Mouse (Mus musculus) adrenal gland (tissue): Measurements from ENCODE around the gene Rimbp3.
"Not testable (repeated sequence)": the region's sequence is repeated elsewhere in the genome, so short reads cannot be mapped to it uniquely, and the experiment has no call there.

Experiments
- intact Hi-C: fragments of 180-260 bp; cut with DNase I; formaldehyde crosslinking; loops from one replicate; pipeline ENCODE4 v1.15.1; 2025
- long read RNA-seq, 2 experiments: library from polyadenylated mRNA; unstranded; transcript quantifications; one replicate each; pipeline ENCODE4 v2.0.0; 2020; ENCODE audit warnings: borderline replicate concordance in 1 of 2; ENCODE audit not compliant: insufficient replicate concordance in 1 of 2

The Rimbp3 gene
- long read RNA-seq, experiment 1: 0 reads
- long read RNA-seq, experiment 2: 0 reads

DNA sequence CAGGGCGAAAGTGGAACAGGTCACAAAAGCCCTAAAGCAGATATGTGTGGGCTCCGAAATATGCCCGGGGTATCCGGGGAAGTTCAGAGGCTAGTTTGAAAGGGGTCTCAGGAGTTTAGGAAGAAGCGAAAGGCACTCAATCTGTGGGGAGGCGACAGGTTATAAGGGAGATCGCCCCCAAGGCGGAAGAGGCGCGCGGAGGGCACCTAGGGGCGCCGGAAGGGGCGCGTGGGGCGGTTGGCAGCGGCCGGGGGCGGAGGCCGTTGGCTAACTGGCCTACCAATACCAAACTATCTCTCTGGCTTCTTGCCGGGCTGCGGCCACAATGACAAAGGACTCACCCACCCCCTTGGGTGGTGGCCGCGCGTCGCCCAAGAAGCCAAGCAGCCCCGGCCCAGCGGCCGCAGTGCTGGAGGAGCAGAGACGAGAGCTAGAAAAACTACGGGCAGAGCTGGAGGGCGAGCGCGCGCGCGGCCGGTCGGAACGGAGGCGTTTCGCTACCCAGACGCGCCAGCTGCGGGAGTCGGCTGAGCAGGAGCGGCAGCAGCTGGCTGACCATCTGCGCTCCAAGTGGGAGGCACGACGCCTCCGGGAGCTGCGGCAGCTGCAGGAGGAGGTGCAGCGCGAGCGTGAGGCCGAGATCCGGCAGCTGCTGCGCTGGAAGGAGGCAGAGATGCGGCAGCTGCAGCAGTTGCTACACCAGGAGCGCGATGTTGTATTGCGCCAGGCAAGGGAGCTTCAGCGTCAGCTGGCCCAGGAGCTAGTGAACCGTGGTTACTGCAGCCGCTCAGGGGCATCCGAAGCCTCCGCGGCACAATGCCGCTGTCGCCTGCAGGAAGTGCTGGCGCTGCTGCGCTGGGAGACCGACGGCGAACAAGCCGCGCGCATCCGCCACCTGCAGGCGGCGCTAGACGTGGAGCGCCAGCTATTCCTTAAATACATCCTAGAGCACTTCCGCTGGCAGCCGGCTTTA is at the start of gene Rimbp3:
Gene Rimbp3 (plus strand): TSS at position 215 of the 973 bp plus-strand sequence.
- intact Hi-C loops: loop anchor here (2.0 to 5.0 kb wide), 3 partner anchors 61 to 82 kb away; partner anchors contain the start of gene Ccdc116

DNA sequence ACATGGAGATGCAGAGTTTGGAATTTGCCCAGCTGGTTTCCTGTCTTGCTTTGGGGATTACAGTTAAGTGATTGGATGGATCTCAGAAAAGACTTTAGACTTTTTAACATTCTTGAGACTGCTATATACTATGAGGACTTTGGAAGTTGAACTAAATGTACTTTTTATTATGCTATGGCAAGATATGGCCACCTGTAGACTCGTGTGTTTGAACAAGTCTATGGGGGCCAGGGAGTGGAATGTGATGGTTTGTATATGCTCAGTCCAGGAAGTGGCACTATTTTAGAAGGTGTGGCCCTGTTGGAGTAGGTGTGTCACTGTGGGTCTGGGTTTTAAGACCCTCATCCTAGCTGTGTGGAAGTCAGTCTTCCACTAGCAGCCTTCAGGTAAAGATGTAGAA is 42.9 kb upstream of the Rimbp3 start:
- intact Hi-C loops: not testable (repeated sequence)

DNA sequence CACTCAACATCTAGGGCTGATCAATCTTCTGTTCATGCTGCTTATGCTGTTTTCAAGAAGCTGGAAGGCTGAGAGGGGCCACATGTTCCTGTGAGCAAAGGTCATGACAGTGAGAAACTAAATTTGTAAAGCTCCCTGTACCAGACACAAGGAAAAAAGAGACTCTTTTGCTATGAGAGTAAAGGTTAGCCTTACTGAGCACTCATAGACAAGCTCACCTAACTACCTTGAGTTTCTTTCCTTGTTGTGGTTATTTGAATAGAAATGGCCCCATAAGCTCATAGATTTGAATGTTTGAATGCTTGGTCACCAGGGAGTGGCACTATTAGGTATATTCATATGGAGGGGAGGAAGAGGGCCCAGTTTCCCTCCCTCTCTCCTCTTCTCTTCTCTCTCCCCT is 41.2 kb upstream of the Rimbp3 start:
- intact Hi-C loops: no loop called here

DNA sequence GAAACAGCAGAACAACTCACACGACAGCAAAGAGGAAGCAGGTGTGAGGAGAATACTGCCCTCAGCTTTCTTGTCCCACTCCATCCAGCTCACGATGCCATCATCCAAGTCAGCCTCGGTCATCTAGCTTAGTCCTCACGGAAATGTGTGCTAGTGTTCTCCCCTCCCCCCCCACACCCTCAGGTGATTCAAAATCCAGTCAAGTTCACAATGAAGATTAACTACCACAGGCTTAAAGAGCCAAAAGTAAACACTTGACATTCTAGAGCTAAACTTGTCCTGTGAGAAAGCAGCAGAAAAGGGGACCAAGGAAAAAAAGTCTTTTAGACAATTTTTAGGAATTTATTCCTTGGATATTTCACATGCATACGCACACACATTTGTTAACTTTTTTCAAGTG is 40.4 kb upstream of the Rimbp3 start:
- intact Hi-C loops: no loop called here

DNA sequence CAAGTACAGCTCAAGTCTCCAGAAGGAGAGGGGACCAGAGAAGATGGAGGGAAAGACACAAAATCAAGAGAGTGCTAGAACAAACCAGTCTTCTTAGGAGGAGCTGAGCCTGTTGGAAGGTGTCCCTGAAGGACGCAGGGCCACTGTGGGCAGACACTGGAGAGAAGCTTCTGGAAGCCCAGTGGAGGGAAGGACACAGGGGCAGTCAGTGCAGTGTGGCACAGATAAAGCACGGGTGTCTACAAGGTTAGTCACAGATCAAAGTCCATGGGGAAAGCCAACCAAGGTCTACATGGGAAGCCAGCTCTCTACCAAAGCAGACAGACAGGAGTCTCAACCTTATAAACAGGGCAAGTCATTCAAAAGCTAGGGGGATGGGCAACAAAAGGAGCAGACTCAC is 32.6 kb upstream of the Rimbp3 start:
- intact Hi-C loops: no loop called here

DNA sequence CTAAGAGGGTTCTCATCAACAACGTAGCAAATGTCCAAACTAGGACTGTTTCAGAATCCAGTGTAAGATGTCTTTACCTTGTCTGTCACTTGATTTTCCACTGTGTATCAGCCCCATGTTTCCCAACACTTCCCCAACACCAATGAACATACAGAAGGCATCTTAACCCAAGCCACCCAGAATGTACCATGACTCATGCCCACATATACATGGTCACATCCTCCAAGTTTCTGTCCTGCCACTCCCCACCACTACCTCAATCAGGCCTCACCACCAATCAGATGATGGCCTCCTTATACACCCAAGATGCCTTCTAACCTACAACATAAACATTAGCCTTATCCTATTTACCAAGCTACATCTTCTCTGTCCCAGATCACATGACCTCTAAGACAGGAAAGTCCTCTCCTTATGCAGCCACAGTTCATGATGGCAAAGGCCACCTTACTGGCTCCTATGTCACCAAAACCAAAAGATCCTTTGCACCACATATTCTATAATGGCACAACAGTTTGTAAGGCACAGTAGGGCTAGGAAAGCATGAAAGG is 30.7 kb upstream of the Rimbp3 start:
- intact Hi-C loops: no loop called here

DNA sequence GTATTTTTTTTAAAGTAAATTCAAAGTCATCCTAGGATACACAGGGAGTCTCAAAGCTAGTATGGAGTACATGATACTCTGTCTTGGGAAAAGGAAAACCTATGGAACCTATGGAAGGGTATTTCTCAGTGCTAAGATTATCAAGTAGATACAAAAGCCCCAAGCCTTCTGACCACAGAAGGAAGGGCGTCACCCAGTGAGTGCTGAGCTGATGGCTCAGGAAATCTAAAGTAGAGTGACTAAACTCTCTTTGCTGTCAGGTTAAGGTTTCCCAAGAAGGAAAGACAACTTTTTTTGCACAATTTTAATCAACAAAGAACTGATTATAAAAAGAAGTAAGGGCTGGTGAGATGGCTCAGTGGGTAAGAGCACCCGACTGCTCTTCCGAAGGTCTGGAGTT is 28.7 kb upstream of the Rimbp3 start:
- intact Hi-C loops: no loop called here

DNA sequence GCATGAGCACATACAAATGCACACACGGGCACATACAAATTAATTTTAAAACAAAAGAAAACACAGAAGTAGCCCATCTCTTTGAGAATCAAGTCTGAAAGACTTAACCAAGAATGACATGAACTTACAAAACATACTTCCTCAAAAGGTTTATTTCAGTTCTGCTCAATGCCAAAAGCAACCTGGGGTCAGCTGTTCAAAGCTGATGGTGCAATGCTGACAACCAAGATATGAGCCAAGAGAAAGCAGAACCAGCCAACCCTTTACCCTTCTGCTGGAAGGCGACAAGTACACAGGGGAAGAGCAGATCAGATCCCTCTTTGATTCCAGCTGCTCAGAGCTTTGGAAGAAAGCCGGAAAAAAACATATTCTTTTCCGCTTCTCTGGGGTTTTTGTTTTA is 27.0 kb upstream of the Rimbp3 start:
- intact Hi-C loops: no loop called here

DNA sequence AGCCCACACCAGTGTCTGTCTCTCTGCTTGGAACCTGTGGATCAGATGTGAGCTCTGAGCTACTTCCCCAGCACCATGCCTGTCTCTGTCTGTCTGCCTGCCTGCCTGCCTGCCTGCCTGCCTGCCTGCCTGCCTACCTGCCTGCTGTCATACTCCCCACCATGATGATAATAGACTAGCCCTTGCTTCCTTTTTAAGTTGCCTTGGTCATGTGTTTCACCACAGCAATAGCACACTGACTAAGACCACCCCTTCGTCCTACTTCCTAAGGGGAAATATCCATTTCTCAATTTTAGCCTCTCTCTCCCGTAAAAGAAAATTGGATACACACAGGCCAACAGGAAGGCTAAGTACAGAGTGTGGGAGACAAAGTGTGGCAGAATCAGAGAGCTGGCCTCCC is 26.3 kb upstream of the Rimbp3 start:
- intact Hi-C loops: no loop called here

DNA sequence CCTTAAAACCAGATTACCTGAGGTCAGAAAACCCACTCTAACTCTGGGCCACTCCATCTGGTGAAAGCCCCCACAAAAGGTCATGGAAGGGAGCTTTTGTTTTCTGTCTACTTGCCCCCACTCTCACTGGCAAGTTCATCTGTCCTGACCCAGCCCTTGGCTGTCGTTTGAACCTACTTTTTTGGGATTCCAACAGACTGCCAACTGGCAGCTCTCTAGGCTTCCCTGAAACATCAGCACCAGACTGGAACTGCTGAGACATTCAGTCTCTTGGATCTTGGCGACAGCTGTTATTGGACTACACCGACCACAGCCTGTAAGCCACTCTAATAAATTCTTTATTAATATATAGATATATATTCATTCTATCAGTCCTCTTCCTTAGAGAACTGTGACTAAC is 25.4 kb upstream of the Rimbp3 start:
- intact Hi-C loops: no loop called here

DNA sequence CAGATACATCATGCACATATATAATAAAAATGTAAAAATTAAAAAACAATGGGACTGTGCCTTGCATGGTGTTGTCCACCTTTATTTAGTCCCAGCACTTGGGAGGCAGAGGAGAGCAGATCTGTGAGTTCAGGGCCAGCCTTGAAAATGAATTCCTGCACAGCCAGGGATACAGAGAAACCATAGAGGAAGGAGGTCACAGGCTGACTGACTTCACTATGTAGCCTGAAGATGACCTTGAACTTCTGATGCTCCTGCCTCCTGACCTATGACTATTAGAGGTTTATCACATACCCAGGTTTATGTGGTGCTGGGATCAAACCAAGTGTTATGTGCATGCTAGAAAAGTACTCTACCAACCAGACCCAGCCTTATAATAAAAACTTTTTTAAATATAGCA is 22.9 kb upstream of the Rimbp3 start:
- intact Hi-C loops: no loop called here

DNA sequence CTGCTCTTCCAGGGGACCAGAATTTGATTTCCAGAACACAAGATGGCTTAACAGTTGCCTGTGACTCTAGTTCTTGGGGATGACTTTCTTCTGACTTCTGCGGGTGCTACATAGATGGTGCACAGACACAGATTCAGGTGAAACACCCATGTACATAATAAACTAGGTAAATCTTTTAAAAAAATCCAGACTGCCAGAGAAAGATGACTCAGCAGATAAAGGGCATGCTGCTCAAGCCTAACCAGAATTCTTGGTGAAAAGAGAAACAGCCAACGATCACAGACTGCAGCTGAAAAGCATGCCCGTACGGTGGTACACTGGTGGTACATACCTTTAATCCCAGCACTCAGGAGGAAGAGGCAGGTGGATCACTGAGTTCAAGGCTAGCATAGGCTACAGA is 14.6 kb upstream of the Rimbp3 start:
- intact Hi-C loops: no loop called here

DNA sequence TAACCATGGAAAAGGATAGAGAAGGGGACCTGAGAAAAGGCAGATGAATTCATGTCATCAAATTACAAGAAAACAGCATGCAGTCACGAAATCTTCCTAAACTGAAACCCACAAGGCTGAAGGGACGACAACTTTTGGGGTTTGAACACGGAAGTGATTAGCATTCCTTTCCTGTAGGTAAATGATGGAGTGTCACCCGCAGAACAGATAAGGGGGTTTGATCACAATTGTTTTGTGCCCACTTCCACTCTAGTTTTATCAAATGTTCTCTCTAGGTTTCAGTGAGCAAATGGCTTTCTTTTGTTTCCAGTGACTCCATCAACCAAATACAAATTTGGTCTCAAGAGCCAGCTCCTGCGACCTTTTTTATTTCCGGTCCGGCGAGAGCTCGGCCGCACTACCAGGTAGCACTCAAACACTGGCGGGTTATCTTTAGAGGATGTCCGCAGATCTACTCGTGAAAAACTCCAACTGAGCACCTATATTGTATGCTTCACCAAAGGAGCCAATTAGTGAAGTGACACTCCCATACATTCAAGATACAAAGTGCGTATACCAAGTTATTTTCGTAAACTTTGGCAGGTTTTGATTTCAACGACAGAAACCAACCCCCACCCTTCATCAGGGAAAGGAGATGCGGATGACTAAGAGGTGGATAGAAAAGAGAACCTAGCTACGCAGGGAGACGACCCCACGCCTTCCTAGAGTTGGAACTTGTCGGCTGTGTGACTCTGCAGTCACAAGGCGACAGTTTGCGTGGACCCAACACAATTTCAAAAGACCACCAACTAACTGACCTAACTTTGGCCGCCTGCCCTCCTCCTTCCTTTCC is 8.1 kb upstream of the Rimbp3 start:
- intact Hi-C loops: no loop called here

DNA sequence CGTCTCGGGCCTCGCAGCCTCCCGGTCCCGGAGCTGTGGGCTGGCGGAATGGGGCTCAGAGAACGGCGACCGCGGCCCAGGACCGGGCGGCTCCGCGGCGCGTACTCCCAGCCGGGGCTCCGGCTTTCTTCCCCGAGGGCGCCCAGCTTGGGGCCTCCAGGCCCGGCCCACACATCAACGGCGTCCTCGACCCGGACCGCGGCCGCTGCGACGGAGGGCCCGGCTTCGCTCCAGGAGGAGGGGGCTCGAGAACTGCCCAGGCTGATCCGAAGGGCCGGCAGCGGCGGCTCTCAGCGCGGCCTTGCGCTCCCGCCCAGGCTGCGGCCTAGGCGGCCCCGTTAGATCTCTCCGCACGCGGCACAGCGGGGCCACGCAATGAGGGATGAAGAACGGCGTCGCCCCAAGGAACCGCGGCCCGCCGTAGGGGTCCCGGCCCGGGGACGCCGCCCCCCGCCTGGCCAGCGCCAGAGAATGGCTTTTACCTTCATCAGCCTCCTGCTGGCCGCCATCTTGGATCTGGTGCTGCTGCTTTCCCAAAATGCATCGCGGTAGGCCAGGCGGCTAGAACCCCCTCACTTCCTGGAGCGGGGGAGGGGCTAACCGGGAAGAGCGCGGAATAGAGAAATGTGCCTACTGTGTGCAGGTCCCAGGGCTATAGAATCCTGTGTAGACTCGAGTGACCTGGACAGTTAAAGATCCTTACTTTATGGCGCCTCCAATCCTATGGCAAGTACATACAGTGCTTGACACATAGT is 7.3 kb upstream of the Rimbp3 start:
- intact Hi-C loops: no loop called here

DNA sequence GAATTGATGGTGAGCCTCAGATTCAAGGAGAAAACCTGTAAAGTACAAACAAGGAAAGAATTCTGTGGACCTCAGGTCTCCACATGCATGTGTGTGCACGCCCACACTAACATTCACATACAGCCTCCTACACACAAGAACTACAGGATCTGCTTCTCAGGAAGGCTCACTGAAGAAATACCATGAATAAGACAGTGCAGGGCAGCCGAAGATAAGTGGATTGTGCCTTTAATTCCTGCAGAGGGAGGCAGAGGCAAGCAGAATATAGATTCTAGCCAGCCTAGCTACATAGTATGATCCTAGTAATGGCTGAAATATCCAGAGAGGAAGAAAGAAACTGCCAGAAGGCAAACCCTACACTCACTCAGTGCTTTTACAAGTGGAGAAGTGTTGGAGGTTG is 6.4 kb upstream of the Rimbp3 start:
- intact Hi-C loops: no loop called here

DNA sequence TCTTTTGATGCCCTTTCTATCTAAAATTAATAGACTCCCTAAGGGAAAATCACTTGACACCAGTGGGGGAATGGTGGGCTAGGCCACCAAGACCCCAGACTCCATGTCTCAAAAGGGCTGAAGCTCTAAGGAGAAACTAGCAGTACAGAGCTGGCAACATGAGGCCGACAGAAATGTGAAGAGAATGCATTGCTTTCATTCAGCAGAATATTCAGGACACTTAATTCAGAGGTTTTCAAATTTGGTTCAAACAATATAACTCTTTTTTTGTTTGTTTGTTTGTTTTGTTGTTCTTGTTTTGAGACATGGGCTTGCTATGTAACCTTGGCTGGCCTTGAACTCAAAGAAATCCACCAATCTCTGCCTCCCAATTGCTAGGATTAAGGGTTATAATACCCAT is 5.9 kb upstream of the Rimbp3 start, which contains the start of gene Ube2l3:
Gene Ube2l3 (minus strand): TSS at position 101 of the 400 bp plus-strand sequence.
- intact Hi-C loops: no loop called here

DNA sequence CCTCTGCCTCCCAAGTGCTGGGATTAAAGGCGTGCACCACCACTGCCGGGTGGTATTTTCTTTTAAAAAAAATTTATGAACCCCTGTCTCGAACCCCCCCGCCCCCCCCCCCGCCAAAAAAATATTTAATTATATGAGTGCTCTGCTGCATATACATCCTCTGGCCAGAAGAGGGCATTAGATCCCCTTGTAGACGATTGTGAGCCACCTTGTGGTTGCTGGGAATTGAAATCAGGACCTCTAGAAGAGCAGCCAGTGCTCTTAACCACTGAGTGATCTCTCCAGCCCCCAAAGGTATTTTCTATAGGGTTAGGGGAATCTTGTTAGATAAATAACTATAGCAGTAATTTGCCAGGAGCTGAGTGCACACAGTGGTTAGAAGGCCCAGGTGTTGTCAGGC is 3.4 kb upstream of the Rimbp3 start:
- intact Hi-C loops: loop anchor here (5.0 kb wide), 1 partner anchor 58 kb away; the partner anchor contains the start of gene Ccdc116

DNA sequence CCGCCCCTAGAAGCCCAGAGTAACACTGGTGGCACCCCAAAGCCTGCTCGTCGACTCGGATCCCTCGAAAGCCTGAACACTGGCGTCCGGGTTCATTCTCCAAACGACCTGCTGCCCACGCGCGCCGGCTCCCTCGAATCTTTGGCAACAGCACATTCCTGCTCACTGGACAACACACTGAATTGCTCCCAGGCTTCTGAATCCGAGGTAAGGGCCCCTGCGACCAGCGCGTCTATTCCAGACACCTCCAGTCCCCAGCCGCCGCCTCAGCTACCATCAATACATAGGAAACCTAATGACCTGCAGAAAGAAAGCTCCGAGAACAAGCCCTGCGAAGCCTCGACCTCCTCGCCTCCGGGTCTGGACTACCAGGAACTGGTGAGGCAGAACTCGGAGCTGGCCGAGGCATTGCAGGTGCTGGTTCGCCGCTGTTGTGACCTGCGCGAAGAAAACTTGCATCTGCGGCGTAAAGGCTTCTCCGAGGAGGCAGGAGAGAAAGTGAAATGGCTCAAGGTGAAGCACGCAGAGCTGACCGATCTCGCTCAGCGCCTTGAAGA is 1.1 kb downstream of the Rimbp3 start:
- intact Hi-C loops: loop anchor here (2.0 to 5.0 kb wide), 3 partner anchors 62 to 83 kb away; partner anchors contain the start of gene Ccdc116

DNA sequence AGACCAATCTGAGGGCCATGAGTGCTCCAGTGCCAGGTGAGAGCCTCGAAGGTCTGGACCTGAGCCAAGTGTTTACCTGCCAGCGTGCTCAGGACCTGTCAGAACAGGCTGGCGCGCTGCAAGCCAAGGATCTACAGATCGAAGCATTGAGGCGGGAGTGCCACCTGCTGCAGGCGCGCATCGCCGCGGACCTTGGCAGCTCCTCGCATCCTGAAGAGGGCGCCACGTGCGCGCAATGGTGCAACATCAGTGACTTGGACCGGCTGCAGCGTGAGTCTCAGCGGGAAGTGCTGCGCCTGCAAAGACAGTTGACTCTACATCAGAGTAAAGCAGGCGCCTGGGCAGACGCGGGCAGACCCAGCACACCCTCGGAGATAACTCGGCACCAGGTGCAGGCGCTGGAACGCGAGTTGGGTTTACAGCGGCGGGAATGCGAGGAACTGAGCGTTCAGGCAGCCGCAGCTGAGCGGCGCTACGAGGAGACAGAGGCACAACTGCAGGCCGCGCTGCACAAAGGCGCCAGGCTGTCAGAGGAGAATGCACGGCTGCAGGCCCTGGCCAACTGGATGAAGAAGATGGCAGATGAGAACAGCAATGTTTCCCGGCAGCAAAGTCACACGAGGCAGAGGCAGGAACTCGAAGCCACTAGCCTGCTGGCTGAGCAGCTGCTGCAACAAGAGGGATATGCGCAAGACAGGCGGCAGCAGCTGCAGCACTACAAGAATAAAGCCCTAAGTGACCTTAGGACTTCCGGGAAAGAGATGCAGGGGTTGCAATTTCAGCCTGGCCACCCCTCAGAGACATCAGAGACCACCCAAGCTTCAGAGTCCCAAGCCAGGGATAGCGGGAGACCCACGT is 1.8 kb downstream of the Rimbp3 start:
- intact Hi-C loops: loop anchor here (2.0 to 5.0 kb wide), 3 partner anchors 63 to 83 kb away; partner anchors contain the start of gene Ccdc116
